Mouse (Mus musculus) testis, postnatal 10 days (tissue): Measurements from ENCODE around the gene Gm49321.
A peak's percentile ranks its signal among the peaks of the same experiment; 100 is the strongest.

Experiments used
- DNase-seq: peaks from one replicate; pipeline ENCODE4 v3.0.0; 2021; ENCODE audit warnings: low spot score

Gene Gm49321

GRCm38 (mm10) chr12:73949318-73950058, 12.0 kb downstream of the Gm49321 start:
- peak; percentile 51 for DNase-seq

GRCm38 (mm10) chr12:73952879-73953278, 15.4 kb downstream of the Gm49321 start:
- DNase-seq = peak; percentile 52

GRCm38 (mm10) chr12:73953420-73954186, 16.1 kb downstream of the Gm49321 start:
- DNase-seq = no peak

GRCm38 (mm10) chr12:73954785-73955184, 17.3 kb downstream of the Gm49321 start:
- DNase-seq = no peak

GRCm38 (mm10) chr12:73957676-73958075, 20.2 kb downstream of the Gm49321 start:
- no peak for DNase-seq

- DNase-seq = no peak
Observed at GRCm38 (mm10) chr12:73958830-73959229, 21.4 kb downstream of the Gm49321 start.

GRCm38 (mm10) chr12:73964291-73965281, 27.1 kb downstream of the Gm49321 start, which contains the start of gene Snapc1:
Gene Snapc1, plus strand, starts transcription at chr12:73964481.
- peak; percentile 98 for DNase-seq

- no peak for DNase-seq
Observed at GRCm38 (mm10) chr12:73969142-73969541, 31.7 kb downstream of the Gm49321 start.

- DNase-seq = no peak
Observed at GRCm38 (mm10) chr12:73974584-73974983, 37.1 kb downstream of the Gm49321 start.

- DNase-seq = no peak
Observed at GRCm38 (mm10) chr12:73978144-73978543, 40.7 kb downstream of the Gm49321 start.

GRCm38 (mm10) chr12:73979667-73980066, 42.2 kb downstream of the Gm49321 start:
- no peak for DNase-seq

GRCm38 (mm10) chr12:73982533-73982932, 45.1 kb downstream of the Gm49321 start:
- peak; percentile 53 for DNase-seq

- DNase-seq = no peak
Observed at GRCm38 (mm10) chr12:73986299-73986698, 48.8 kb downstream of the Gm49321 start.

GRCm38 (mm10) chr12:73988393-73989008, 51.0 kb downstream of the Gm49321 start:
- no peak for DNase-seq

- peak; percentile 73 for DNase-seq
Observed at GRCm38 (mm10) chr12:73989594-73989993, 52.1 kb downstream of the Gm49321 start.

GRCm38 (mm10) chr12:73996906-73997296, 59.4 kb downstream of the Gm49321 start:
- DNase-seq = no peak

- DNase-seq = no peak
Observed at GRCm38 (mm10) chr12:73997297-73998127, 60.1 kb downstream of the Gm49321 start, which contains the start of gene Syt16. Gene Syt16, plus strand, starts transcription at chr12:73997661.

GRCm38 (mm10) chr12:73998128-73998456, 60.6 kb downstream of the Gm49321 start:
- no peak for DNase-seq

GRCm38 (mm10) chr12:74002449-74002848, 65.0 kb downstream of the Gm49321 start:
- no peak for DNase-seq

- peak; percentile 62 for DNase-seq
Observed at GRCm38 (mm10) chr12:74009448-74009911, 72.0 kb downstream of the Gm49321 start.

- peak; percentile 93 for DNase-seq
Observed at GRCm38 (mm10) chr12:74013739-74014138, 76.3 kb downstream of the Gm49321 start.
